Mouse (Mus musculus) liver, embryonic 15.5 days (tissue): ENCODE measurements around the gene Fntb. TPM values are rescaled to one million over a fixed set of nuclear protein-coding genes. Genes with fewer than 3 reads are reported as not detected.

Experiments used
- ATAC-seq: fragments of 200-750 bp; cut with Nextera tagmentation; 2 replicates; pipeline ENCODE4 v1.8.0; 2017; ENCODE audit warnings: moderate number of reproducible peaks, mild to moderate bottlenecking, moderate library complexity; ENCODE audit not compliant: insufficient read depth
- H3K27ac ChIP-seq: fragments of 300-500 bp; sonication (generic); replicated peaks from 2 replicates; pipeline ENCODE4 v1.5.1; 2015; ENCODE audit warnings: mild to moderate bottlenecking, inconsistent platforms
- H3K27me3 ChIP-seq: fragments of 300-500 bp; sonication (generic); 2 replicates; pipeline ENCODE4 v1.6.1; 2015; ENCODE audit warnings: mild to moderate bottlenecking, inconsistent platforms
- H3K36me3 ChIP-seq: fragments of 300-500 bp; sonication (generic); replicated peaks from 2 replicates; pipeline ENCODE4 v1.6.1; 2015; ENCODE audit warnings: moderate library complexity, mild to moderate bottlenecking, inconsistent platforms
- H3K4me1 ChIP-seq: fragments of 300-500 bp; sonication (generic); replicated peaks from 2 replicates; pipeline ENCODE4 v1.6.1; 2015; ENCODE audit warnings: inconsistent platforms
- H3K4me2 ChIP-seq: fragments of 300-500 bp; sonication (generic); 2 replicates; pipeline ENCODE4 v1.6.1; 2015; ENCODE audit warnings: moderate library complexity, mild to moderate bottlenecking, inconsistent platforms
- H3K4me3 ChIP-seq: fragments of 300-500 bp; sonication (generic); replicated peaks from 2 replicates; pipeline ENCODE4 v1.5.1; 2015; ENCODE audit warnings: mild to moderate bottlenecking, inconsistent platforms
- H3K9ac ChIP-seq: fragments of 300-500 bp; sonication (generic); 2 replicates; pipeline ENCODE4 v1.6.1; 2015; ENCODE audit warnings: moderate library complexity, mild to moderate bottlenecking, inconsistent platforms
- H3K9me3 ChIP-seq: fragments of 300-500 bp; sonication (generic); replicated peaks from 2 replicates; pipeline ENCODE4 v1.6.1; 2016; ENCODE audit warnings: inconsistent platforms
- WGBS: fragments of 180-500 bp; shearing (Covaris S2); methylation state at CpG from one replicate; pipeline ENCODE4 v1.1.7; 2015; ENCODE audit warnings: mixed read lengths; ENCODE audit not compliant: insufficient replicate concordance; 5-methylcytosine and 5-hydroxymethylcytosine counted together
- polyA plus RNA-seq: library from polyadenylated mRNA; unstranded; fragments of >200 nt; fragmentation: Nextera tagmentation; extraction: Ambion mirVana; gene quantifications from 2 replicates; pipeline ENCODE4 v1.2.1, GENCODE M21; 2015

The Fntb gene
- polyA plus RNA-seq, 1 experiment from 2014 or later, result 25.2 TPM

- no peaks in the 10 kb centered on the region for H3K9me3 ChIP-seq
- peaks cover 98% of the 10 kb centered on the region for H3K36me3 ChIP-seq
Measured at GRCm38 (mm10) chr12:76943046-76943445, 177.7 kb downstream of the Fntb start.

GRCm38 (mm10) chr12:76943466-76943865 lies 178.1 kb downstream of the Fntb start:
- Histone ChIP-seq H3K9me3 (no peaks in the 10 kb centered on the region), H3K27me3 (no peaks in the 10 kb centered on the region), H3K4me1 (peaks cover 65% of the 10 kb centered on the region), H3K4me3 (no peak overlapping the region), H3K36me3 (peaks cover 96% of the 10 kb centered on the region), H3K27ac (peak overlapping the region; percentile 21; the same call in 1 of the 2 replicates), H3K4me2 (no peak overlapping the region), H3K9ac (no peak overlapping the region)
- 78% methylated on average over 6 of the region's 6 CpGs for WGBS
- no peak for ATAC-seq

More at GRCm38 (mm10) chr12:76943046-76943445, 177.7 kb downstream of the Fntb start:
- no peak overlapping the region for H3K4me3 ChIP-seq
- H3K27me3 ChIP-seq, result no peaks in the 10 kb centered on the region
- H3K4me2 ChIP-seq, result no peak overlapping the region
- WGBS, result 30% methylated on average over 3 of the region's 3 CpGs
- no peak for ATAC-seq
- peak overlapping the region; percentile 21; the same call in 1 of the 2 replicates for H3K27ac ChIP-seq
- H3K4me1 ChIP-seq, result peaks cover 62% of the 10 kb centered on the region
- H3K9ac ChIP-seq, result no peak overlapping the region

- H3K4me3 ChIP-seq, result no peak overlapping the region
- peaks cover 60% of the 10 kb centered on the region for H3K4me1 ChIP-seq
- peak overlapping the region; percentile 54 for H3K27ac ChIP-seq
- WGBS, result 38% methylated on average over 3 of the region's 3 CpGs
- no peaks in the 10 kb centered on the region for H3K9me3 ChIP-seq
- no peak overlapping the region for H3K9ac ChIP-seq
- no peaks in the 10 kb centered on the region for H3K27me3 ChIP-seq
- 0 out of 2 replicates have a peak overlapping the region, but pooled peaks have one; percentile 7 for H3K4me2 ChIP-seq
- peak; percentile 78 for ATAC-seq
- peaks cover 94% of the 10 kb centered on the region for H3K36me3 ChIP-seq
Measured at GRCm38 (mm10) chr12:76947487-76947886, 182.1 kb downstream of the Fntb start.

- Histone ChIP-seq H3K9me3 (no peaks in the 10 kb centered on the region), H3K27me3 (no peaks in the 10 kb centered on the region), H3K4me1 (peaks cover 55% of the 10 kb centered on the region), H3K9ac (no peak overlapping the region), H3K36me3 (peaks cover 94% of the 10 kb centered on the region), H3K27ac (peak overlapping the region; percentile 54), H3K4me3 (no peak overlapping the region), H3K4me2 (no peak overlapping the region)
- 51% methylated on average over 2 of the region's 2 CpGs for WGBS
- ATAC-seq, result no peak
Measured at GRCm38 (mm10) chr12:76948185-76948584, 182.8 kb downstream of the Fntb start.

GRCm38 (mm10) chr12:76948781-76949180 lies 183.4 kb downstream of the Fntb start:
- peak overlapping the region; percentile 54; the same call in 1 of the 2 replicates for H3K27ac ChIP-seq
- H3K4me1 ChIP-seq, result peaks cover 57% of the 10 kb centered on the region
- H3K4me3 ChIP-seq, result no peak overlapping the region
- H3K4me2 ChIP-seq, result no peak overlapping the region
- ATAC-seq, result 0 out of 2 replicates have a peak, but pooled peaks have one; percentile 22
- H3K27me3 ChIP-seq, result no peaks in the 10 kb centered on the region
- peaks cover 94% of the 10 kb centered on the region for H3K36me3 ChIP-seq
- no peaks in the 10 kb centered on the region for H3K9me3 ChIP-seq
- WGBS, result 30% methylated on average over 3 of the region's 3 CpGs
- no peak overlapping the region for H3K9ac ChIP-seq

- H3K9me3 ChIP-seq, result no peaks in the 10 kb centered on the region
- H3K4me3 ChIP-seq, result no peak overlapping the region
- H3K9ac ChIP-seq, result no peak overlapping the region
- no peak overlapping the region; the same call in 1 of the 2 replicates for H3K27ac ChIP-seq
- no peak overlapping the region for H3K4me2 ChIP-seq
- H3K36me3 ChIP-seq, result peaks cover 94% of the 10 kb centered on the region
- no peak for ATAC-seq
- peaks cover 63% of the 10 kb centered on the region for H3K4me1 ChIP-seq
- 84% methylated on average over 5 of the region's 5 CpGs for WGBS
- H3K27me3 ChIP-seq, result no peaks in the 10 kb centered on the region
Measured at GRCm38 (mm10) chr12:76950330-76950729, 184.9 kb downstream of the Fntb start.

GRCm38 (mm10) chr12:76953750-76954363 lies 188.5 kb downstream of the Fntb start:
- Histone ChIP-seq H3K27me3 (no peaks in the 10 kb centered on the region), H3K4me1 (peaks cover 64% of the 10 kb centered on the region), H3K36me3 (peaks cover 87% of the 10 kb centered on the region), H3K4me2 (no peak overlapping the region), H3K9me3 (no peaks in the 10 kb centered on the region), H3K9ac (no peak overlapping the region), H3K4me3 (no peak overlapping the region), H3K27ac (no peak overlapping the region)
- 80% methylated on average over 2 of the region's 2 CpGs for WGBS
- ATAC-seq, result no peak

GRCm38 (mm10) chr12:76954698-76955423 lies 189.5 kb downstream of the Fntb start:
- peaks cover 88% of the 10 kb centered on the region for H3K36me3 ChIP-seq
- no peak overlapping the region for H3K4me3 ChIP-seq
- H3K4me2 ChIP-seq, result no peak overlapping the region
- peaks cover 64% of the 10 kb centered on the region for H3K4me1 ChIP-seq
- H3K9me3 ChIP-seq, result no peaks in the 10 kb centered on the region
- WGBS, result 80% methylated on average over 10 of the region's 10 CpGs
- no peak overlapping the region for H3K9ac ChIP-seq
- no peaks in the 10 kb centered on the region for H3K27me3 ChIP-seq
- H3K27ac ChIP-seq, result no peak overlapping the region
- ATAC-seq, result no peak

- peaks cover 65% of the 10 kb centered on the region for H3K36me3 ChIP-seq
Measured at GRCm38 (mm10) chr12:76957688-76958087, 192.3 kb downstream of the Fntb start.

GRCm38 (mm10) chr12:76961052-76961931 lies 195.9 kb downstream of the Fntb start:
- Histone ChIP-seq H3K27ac (peak overlapping the region; percentile 88), H3K9ac (peak overlapping the region; percentile 97), H3K4me3 (peak overlapping the region; percentile 93), H3K27me3 (no peaks in the 10 kb centered on the region), H3K4me1 (peaks cover 48% of the 10 kb centered on the region), H3K36me3 (peaks cover 29% of the 10 kb centered on the region), H3K9me3 (no peaks in the 10 kb centered on the region), H3K4me2 (peak overlapping the region; percentile 94)
- WGBS, result 2% methylated on average over 45 of the region's 45 CpGs
- peak; percentile 2; the same call in 1 of the 2 replicates for ATAC-seq

More at GRCm38 (mm10) chr12:76957688-76958087, 192.3 kb downstream of the Fntb start:
- H3K9me3 ChIP-seq, result no peaks in the 10 kb centered on the region
- H3K9ac ChIP-seq, result 0 out of 2 replicates have a peak overlapping the region, but pooled peaks have one; percentile 23
- 14% methylated on average over 5 of the region's 5 CpGs for WGBS
- H3K27me3 ChIP-seq, result no peaks in the 10 kb centered on the region
- no peak for ATAC-seq
- H3K27ac ChIP-seq, result peak overlapping the region; percentile 42
- H3K4me2 ChIP-seq, result peak overlapping the region; percentile 56
- H3K4me3 ChIP-seq, result peak overlapping the region; percentile 34
- H3K4me1 ChIP-seq, result peaks cover 75% of the 10 kb centered on the region
